Mouse (Mus musculus): ENCODE results near the gene Rpl5. TPM values are rescaled to one million over a fixed set of nuclear protein-coding genes. Genes with fewer than 3 reads are reported as not detected.
"Not testable (repeated sequence)": the region's sequence is repeated elsewhere in the genome, so short reads cannot be mapped to it uniquely, and the experiment has no call there.

Gene Rpl5
- polyA plus RNA-seq, 1 experiment from 2014 or later: 91.7 TPM

DNA sequence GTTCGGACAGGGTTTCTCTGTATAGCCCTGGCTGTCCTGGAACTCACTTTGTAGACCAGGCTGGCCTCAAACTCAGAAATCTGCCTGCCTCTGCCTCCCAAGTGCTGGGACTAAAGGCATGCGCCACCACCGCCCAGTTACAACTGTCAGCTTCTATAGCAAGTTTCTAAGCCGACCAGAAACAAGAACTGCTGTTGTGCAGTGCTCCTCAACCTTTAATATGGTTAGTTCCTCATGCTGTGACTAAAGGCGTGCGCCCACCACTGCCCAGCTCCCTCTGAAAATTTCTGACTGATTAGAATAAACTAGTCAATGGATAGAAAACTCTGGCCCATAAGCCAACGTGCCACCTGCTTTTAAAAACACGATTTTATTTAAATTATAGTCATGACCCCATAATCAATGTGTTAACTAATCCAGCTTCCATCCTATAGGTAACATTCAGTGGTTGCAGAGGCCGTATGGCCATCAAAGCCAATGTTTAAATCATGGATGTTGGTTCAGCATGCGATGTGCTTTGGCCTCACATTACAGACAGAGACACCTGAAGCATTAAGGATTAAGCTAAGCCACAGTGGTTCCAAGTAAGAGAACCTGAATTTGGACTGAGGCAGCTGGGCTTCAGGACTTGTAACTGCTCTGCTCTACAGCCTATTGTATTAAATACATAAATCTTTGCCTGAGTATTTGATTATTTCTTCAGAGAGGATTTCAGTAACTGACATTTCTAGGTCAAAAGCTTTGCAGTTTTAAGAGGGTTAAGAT is 36.5 kb downstream of the Rpl5 start:
- Histone ChIP-seq H3K4me1 (peaks cover 16% of the 10 kb centered on the region), H3K36me3 (replicated peaks) (no peaks in the 10 kb centered on the region), H3K27me3 (replicated peaks; ENCODE audit: low read depth, poor library complexity, severe bottlenecking) (no peaks in the 10 kb centered on the region), H3K27ac (replicated peaks) (no peak overlapping the region), H3K4me3 (no peak overlapping the region), H3K9me3 (no peaks in the 10 kb centered on the region)
- no peak for DNase-seq (ENCODE audit: low spot score)
- 89% methylated on average over 10 of the region's 10 CpGs for WGBS

DNA sequence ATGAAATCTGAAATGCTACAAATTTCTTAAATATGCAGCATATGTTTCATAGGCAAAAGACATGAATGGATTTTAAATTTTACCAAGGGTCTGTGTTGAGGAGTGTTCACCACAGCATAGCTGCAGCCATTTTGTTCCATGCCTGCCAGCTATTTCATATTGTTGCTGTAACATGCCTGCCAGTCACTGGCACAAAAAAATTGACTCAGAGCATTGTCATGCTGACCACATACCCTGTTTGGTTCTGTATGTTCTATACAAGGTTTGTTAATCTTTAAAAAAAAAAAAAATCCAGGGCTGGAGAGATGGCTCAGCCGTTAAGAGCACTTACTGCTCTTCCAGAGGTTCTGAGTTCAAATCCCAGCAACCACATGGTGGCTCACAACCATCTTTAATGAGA is 38.2 kb downstream of the Rpl5 start:
- H3K9me3 ChIP-seq; H3K27me3 ChIP-seq (replicated peaks; ENCODE audit: low read depth, poor library complexity, severe bottlenecking); H3K27ac ChIP-seq (replicated peaks); H3K4me3 ChIP-seq; DNase-seq (ENCODE audit: low spot score); H3K36me3 ChIP-seq (replicated peaks): not testable (repeated sequence)
- WGBS: 80% methylated on average over 1 of the region's 1 CpGs
- H3K4me1 ChIP-seq: peaks cover 10% of the 10 kb centered on the region

- Histone ChIP-seq H3K27me3 (replicated peaks; ENCODE audit: low read depth, poor library complexity, severe bottlenecking) (no peaks in the 10 kb centered on the region), H3K36me3 (replicated peaks) (no peaks in the 10 kb centered on the region), H3K9me3 (no peaks in the 10 kb centered on the region), H3K4me3 (no peak overlapping the region), H3K27ac (replicated peaks) (no peak overlapping the region), H3K4me1 (peaks cover 6% of the 10 kb centered on the region)
- WGBS: 95% methylated on average over 2 of the region's 2 CpGs
- no peak for DNase-seq (ENCODE audit: low spot score)
Measured at GRCm38 (mm10) chr5:107938886-107939285, 38.6 kb downstream of the Rpl5 start.

DNA sequence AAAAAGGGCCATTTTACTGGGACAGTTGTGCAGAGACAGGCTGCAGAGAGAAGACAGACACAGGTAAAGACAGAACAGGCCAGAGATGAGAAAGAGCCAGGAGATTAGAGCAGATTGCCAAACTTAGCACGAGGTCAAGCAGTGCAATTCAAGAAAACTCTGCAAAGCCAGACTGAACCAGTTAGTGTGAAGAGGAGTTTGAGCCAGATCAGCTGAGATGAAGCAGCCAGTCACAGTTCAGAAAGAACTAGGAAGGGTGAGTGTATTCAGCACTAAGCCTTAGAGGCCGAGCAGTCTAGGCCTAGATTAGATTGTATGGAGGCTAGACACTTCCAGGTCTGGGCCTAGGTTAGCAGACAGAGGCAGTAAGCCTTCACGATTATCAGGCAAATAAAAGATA is 39.4 kb downstream of the Rpl5 start:
- Histone ChIP-seq H3K4me3 (no peak overlapping the region), H3K4me1 (0 out of 2 replicates have a peak, but pooled peaks cover 5% of the 10 kb centered on the region), H3K36me3 (replicated peaks) (no peaks in the 10 kb centered on the region), H3K27ac (replicated peaks) (no peak overlapping the region), H3K9me3 (no peaks in the 10 kb centered on the region), H3K27me3 (replicated peaks; ENCODE audit: low read depth, poor library complexity, severe bottlenecking) (no peaks in the 10 kb centered on the region)
- no peak for DNase-seq (ENCODE audit: low spot score)
- 81% methylated on average over 3 of the region's 3 CpGs for WGBS

DNA sequence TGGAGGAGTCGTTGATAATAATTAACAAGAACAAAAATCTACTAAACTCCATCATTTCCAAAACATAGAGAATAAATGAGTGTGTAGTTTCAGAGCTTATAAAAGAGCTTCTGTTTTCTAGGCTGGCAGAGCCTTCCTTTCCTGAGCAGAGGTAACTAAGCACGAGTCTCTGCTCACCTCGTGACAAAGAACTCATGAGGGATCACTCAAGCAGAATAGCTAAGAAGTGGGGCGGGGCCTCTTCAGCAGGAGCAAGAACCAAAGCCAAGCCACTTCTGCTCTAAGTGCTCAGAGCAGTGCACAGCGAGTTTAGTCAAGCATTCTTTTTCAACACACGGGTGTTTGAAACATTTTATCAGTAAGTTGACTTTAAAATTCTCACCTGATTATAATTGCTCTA is 40.9 kb downstream of the Rpl5 start:
- WGBS: 64% methylated on average over 6 of the region's 6 CpGs
- Histone ChIP-seq H3K4me1 (0 out of 2 replicates have a peak, but pooled peaks cover 5% of the 10 kb centered on the region), H3K9me3 (no peaks in the 10 kb centered on the region), H3K36me3 (replicated peaks) (no peaks in the 10 kb centered on the region), H3K4me3 (no peak overlapping the region), H3K27ac (replicated peaks) (no peak overlapping the region), H3K27me3 (replicated peaks; ENCODE audit: low read depth, poor library complexity, severe bottlenecking) (no peaks in the 10 kb centered on the region)
- no peak for DNase-seq (ENCODE audit: low spot score)

- DNase-seq (ENCODE audit: low spot score): no peak
- H3K4me1 ChIP-seq: 0 out of 2 replicates have a peak, but pooled peaks cover 5% of the 10 kb centered on the region
- no peaks in the 10 kb centered on the region for H3K36me3 ChIP-seq (replicated peaks)
- H3K4me3 ChIP-seq: no peak overlapping the region
- 94% methylated on average over 1 of the region's 1 CpGs for WGBS
- H3K9me3 ChIP-seq: no peaks in the 10 kb centered on the region
- no peak overlapping the region for H3K27ac ChIP-seq (replicated peaks)
- H3K27me3 ChIP-seq (replicated peaks; ENCODE audit: low read depth, poor library complexity, severe bottlenecking): no peaks in the 10 kb centered on the region
Measured at GRCm38 (mm10) chr5:107942941-107943340, 42.6 kb downstream of the Rpl5 start.

DNA sequence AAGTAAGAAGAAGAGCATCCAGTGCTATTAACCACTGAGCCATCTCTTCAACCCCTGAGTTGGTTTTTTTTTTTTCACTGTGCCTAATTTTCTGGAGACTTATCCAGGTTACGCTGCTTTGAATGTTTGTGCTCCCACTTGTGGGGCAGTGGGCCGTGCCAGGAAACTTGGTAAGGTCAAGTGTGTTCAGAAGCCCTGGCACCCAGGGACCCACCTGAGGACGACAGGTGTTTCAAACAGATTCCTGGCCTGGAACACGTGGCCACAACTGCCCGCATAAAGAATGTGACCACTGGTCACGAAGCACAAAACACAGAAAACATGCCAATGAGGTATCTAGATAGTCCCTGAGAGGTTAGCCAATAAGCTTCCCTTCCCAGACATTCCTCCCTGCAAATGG is 43.2 kb downstream of the Rpl5 start:
- H3K27ac ChIP-seq (replicated peaks): no peak overlapping the region
- H3K27me3 ChIP-seq (replicated peaks; ENCODE audit: low read depth, poor library complexity, severe bottlenecking): no peaks in the 10 kb centered on the region
- H3K4me3 ChIP-seq: no peak overlapping the region
- DNase-seq (ENCODE audit: low spot score): no peak
- 0 out of 2 replicates have a peak, but pooled peaks cover 5% of the 10 kb centered on the region for H3K4me1 ChIP-seq
- no peaks in the 10 kb centered on the region for H3K9me3 ChIP-seq
- 90% methylated on average over 6 of the region's 6 CpGs for WGBS
- H3K36me3 ChIP-seq (replicated peaks): no peaks in the 10 kb centered on the region

GRCm38 (mm10) chr5:107946475-107946874 is 46.2 kb downstream of the Rpl5 start:
- Histone ChIP-seq H3K27ac (replicated peaks) (no peak overlapping the region), H3K27me3 (replicated peaks; ENCODE audit: low read depth, poor library complexity, severe bottlenecking) (no peaks in the 10 kb centered on the region), H3K36me3 (replicated peaks) (no peaks in the 10 kb centered on the region), H3K4me1 (no peaks in the 10 kb centered on the region), H3K9me3 (no peaks in the 10 kb centered on the region), H3K4me3 (no peak overlapping the region)
- no peak for DNase-seq (ENCODE audit: low spot score)
- WGBS: 88% methylated on average over 1 of the region's 1 CpGs

DNA sequence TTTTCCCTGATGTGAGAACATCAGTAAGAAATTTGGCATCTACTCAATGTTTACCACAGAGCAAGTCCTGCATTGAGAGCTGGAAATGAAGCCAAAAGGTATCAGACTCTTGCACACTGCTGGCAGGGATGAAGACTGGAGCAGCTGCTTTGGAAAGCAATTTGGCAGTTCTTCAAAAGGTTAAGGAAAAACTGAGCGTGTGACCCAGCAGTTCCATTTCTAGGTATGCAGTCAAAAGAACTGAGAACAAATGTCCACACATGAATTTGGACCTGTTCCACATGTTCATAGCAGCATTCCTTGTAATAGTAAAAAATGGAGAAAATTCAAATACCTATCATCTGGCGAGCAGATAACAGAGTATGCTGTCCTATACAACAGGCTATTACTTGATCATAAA is 47.2 kb downstream of the Rpl5 start:
- Histone ChIP-seq H3K27ac (replicated peaks) (no peak overlapping the region), H3K27me3 (replicated peaks; ENCODE audit: low read depth, poor library complexity, severe bottlenecking) (no peaks in the 10 kb centered on the region), H3K4me3 (no peak overlapping the region), H3K36me3 (replicated peaks) (no peaks in the 10 kb centered on the region), H3K4me1 (no peaks in the 10 kb centered on the region), H3K9me3 (no peaks in the 10 kb centered on the region)
- no peak for DNase-seq (ENCODE audit: low spot score)
- WGBS: 88% methylated on average over 2 of the region's 2 CpGs

GRCm38 (mm10) chr5:107948899-107949298 is 48.6 kb downstream of the Rpl5 start:
- no peak overlapping the region for H3K4me3 ChIP-seq
- no peaks in the 10 kb centered on the region for H3K36me3 ChIP-seq (replicated peaks)
- no peak overlapping the region for H3K27ac ChIP-seq (replicated peaks)
- no peaks in the 10 kb centered on the region for H3K27me3 ChIP-seq (replicated peaks; ENCODE audit: low read depth, poor library complexity, severe bottlenecking)
- no peaks in the 10 kb centered on the region for H3K9me3 ChIP-seq
- DNase-seq (ENCODE audit: low spot score): no peak
- H3K4me1 ChIP-seq: no peaks in the 10 kb centered on the region
- 93% methylated on average over 1 of the region's 1 CpGs for WGBS

DNA sequence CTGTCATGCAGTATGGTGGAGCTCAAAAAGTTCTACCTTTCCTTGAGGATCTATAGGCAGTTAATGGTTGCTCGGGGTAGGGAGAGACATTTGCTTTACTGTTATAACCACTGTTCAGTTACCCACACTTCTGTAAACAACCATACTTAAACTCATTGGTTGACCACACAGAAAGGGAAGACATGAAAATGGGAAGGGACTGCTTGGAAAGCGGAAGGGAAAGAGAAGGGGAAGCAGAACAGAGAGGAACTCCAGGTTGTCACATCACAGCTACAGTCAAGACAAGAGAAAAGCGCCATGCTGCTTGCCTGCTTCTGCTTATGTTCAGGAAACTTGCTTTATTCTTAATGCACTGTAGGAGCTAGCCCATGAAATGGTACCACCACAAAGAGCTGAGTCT is 49.3 kb downstream of the Rpl5 start:
- H3K27me3 ChIP-seq (replicated peaks; ENCODE audit: low read depth, poor library complexity, severe bottlenecking): no peaks in the 10 kb centered on the region
- no peak overlapping the region for H3K4me3 ChIP-seq
- WGBS: 83% methylated on average over 3 of the region's 3 CpGs
- no peak for DNase-seq (ENCODE audit: low spot score)
- no peaks in the 10 kb centered on the region for H3K9me3 ChIP-seq
- H3K27ac ChIP-seq (replicated peaks): no peak overlapping the region
- H3K36me3 ChIP-seq (replicated peaks): no peaks in the 10 kb centered on the region
- no peaks in the 10 kb centered on the region for H3K4me1 ChIP-seq

DNA sequence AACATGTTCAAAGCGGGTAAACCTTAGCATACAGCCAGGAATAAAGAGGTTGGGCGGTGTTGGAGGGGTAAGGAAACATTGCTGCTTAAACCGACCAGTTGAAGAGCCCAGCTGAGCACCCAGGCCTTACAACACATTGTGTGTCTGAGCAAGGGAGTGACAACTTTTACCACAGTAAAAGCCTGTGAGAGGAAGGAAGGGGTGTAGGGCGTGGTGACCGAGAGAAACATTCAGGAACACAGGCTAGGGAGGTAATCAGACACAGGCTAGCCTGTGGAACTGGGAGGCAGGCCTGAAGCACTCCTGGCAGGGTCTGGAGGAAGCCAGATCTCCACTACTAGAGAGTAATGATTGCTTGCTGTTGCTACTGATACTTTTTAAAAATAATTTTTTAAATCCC is 50.3 kb downstream of the Rpl5 start:
- Histone ChIP-seq H3K27me3 (replicated peaks; ENCODE audit: low read depth, poor library complexity, severe bottlenecking) (no peaks in the 10 kb centered on the region), H3K36me3 (replicated peaks) (no peaks in the 10 kb centered on the region), H3K9me3 (no peaks in the 10 kb centered on the region), H3K27ac (replicated peaks) (no peak overlapping the region), H3K4me3 (no peak overlapping the region), H3K4me1 (no peaks in the 10 kb centered on the region)
- 83% methylated on average over 5 of the region's 5 CpGs for WGBS
- no peak for DNase-seq (ENCODE audit: low spot score)

All from embryonic facial prominence, embryonic 10.5 days (tissue).